Mouse (Mus musculus) right cerebral cortex, adult 2 months (tissue): ENCODE results near the gene Gm16181.
"Not testable (repeated sequence)": the region's sequence is repeated elsewhere in the genome, so short reads cannot be mapped to it uniquely, and the experiment has no call there.

Source experiments
- DNase-seq, 2 experiments: peaks; one replicate each; pipeline ENCODE4 v3.0.0; 2021 to 2022; ENCODE audit warnings: low spot score in 2 of 2

Gene Gm16181

GRCm38 (mm10) chr17:35232043-35232442, 11.4 kb downstream of the Gm16181 start:
- peak; percentile 91 to 93 for DNase-seq

DNA sequence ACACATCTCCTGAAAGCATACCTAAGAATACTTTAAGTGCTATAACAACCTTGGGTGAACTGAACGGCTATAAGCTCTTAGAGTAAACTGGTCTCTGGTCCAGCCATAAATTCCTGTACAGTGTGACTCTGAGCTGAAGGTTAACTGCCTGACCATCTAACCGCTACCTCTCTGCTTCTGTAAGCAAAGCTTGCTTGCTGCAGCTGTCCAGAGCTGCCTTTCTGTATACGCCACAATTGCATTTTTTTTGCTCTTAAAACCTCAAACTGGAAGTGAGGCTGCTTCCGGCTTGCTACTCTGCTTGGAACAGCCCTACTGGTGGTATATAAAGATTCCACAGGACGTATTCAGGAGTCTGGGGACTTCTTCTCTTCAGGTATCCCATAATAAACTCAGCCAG, 12.0 kb downstream of the Gm16181 start:
- no peak for DNase-seq

DNA sequence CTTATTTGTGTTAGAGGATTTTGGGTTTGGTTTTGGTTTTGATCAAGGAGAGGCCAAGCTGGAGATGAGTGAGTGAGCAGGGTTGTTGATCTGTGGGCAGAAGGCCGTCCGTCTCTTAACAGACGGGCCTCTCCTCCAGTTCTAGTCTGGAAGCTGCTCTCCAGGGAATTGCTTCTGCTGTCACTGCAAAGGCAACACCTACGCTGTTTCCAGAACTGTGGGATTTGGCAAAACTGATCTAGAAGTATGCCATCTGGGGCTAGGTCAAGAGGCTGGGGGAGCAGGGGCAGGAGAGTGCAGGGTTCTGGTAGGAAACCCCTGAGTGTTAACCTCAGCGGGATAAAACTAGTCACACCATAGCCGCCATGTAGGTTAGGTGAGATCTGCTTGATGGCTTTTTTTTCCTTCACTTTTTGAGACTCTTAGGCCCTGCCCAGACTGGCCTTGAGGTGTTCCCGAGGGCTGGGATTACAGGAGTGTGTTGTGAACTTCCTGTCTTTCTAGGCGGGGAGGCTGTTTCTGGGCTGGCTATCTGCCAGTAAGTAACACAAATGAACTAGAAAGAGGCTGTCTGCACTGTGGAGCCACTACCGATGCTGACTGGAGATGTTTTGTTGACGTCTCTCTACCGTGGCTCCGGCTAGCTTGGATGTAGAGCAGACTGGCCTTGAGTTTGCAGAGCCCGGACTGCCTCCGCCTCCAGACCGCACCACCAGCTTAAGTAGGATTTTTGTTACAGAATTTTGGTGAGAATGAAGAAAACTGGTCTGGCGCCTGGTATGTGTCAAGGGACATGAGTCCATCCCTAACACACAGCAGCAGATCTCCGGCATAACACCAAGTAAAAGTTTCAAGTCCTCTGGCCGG, 12.7 kb downstream of the Gm16181 start, which contains the start of gene Atp6v1g2:
Gene Atp6v1g2 (plus strand): TSS at position 547 of the 867 bp plus-strand sequence.
- DNase-seq = no peak

DNA sequence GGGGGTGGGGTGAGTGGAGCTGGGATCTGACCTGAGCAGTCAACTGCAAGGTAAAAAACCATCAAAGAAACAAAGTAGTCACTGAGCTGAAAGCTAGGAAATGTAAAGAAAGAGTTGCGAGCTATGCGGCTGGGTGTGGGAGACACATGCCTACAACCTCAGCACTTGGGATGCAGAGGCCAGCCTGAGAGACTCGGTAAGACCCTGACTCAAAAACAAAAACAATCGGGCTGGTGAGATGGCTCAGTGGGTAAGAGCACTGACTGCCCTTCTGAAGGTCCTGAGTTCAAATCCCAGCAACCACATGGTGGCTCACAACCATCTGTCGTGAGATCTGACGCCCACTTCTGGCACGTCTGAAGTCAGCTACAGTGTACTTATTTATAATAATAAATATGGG, 13.5 kb downstream of the Gm16181 start:
- not testable (repeated sequence) for DNase-seq

DNA sequence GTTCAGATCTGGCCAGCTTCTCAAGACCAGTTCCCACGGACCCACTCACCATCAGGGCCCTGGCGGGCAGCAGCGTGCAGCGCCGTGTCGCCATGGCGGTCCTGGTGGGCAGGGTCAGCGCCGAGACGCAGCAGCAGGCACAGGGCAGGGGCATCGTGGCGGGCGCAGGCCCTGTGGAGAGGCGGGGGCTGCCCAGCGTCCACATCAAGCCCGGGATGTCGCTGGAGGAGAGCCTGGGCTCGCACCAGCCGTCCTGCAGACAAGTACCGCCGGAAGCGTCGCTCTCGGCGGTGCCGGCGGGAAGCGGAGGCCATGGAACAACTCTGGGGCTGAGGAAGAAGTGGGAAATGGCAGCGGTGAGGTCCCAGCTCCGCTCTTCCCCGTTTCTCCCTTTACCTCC, 14.3 kb downstream of the Gm16181 start:
- no peak for DNase-seq

DNA sequence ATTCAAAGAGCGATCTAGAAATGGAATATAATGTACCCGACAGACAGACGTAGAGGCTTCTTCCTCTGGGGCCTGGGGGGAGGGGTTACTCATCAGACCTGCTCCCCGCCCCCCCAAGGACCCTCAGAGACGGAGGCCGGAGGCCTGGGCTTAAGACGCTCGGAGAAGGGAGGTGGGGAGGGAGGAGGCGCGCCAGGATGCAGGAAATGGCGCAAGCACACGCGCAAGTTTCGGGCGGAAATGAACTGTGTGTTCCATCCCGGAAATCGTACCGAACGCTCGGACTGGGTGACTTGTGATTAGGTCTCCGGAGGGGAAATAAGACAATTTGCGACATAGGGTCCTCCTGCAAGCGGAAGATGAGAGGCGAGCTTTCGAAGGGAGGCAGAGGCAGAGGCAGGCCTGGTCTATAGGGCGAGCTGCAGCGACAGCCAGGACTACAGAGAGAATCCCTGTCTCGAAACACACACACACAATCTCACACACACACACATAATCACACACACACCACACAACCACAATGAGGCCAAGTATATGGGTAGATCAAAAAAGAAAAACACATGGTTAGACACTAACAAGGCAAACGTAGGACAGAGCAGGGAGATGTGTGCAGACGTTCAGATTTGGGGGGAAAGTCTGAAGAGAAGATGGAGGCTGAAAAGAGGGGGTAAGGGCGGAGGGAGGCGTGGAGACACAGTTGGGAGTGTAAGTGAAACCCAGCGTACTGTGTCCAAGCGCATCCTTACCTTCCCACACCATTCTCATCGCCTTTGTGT, 15.2 kb downstream of the Gm16181 start, which contains the start of gene Nfkbil1:
Gene Nfkbil1 (minus strand): TSS at position 179 of the 776 bp plus-strand sequence.
- DNase-seq = peak; percentile 93 to 94

GRCm38 (mm10) chr17:35236390-35236746, 15.7 kb downstream of the Gm16181 start:
- DNase-seq = peak; percentile 99 to 100

DNA sequence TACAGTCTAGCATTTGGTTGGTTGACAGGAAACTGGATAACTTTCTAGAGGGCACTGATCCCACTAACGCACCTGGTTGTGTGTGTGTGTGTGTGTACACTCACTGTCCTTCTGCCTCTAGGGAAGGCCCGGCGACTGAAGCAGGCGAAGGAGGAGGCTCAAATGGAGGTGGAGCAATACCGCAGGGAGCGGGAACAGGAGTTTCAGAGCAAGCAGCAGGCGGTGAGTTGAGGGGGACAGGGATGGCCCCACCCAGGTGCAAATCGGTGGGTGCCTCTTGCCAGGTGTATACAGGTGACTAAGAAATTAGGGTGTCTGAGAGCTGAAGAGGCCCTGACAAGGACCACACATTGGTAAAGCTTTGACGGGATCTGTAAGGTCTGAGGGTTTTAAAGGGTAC, 16.4 kb downstream of the Gm16181 start:
- no peak for DNase-seq

GRCm38 (mm10) chr17:35237504-35237903, 16.9 kb downstream of the Gm16181 start:
- DNase-seq = no peak

DNA sequence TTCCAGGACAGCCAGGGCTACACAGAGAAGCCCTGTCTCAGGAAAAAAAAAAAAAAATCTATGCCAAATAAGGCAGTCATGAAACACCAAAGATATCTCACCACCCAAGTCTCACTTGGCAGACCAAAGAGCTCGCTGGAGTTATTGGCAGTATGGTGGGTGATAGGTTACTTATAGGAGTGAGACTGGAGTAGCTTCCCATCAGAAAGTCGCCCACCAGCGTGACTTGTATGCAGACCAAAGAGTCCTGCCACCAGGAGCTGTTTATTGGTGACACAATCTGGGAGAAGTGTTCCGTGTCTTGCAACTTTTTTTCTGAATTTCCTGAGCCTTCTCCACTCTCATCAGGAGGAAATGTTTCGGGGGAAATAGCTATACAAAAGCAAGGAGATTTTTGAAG, 19.1 kb downstream of the Gm16181 start:
- no peak for DNase-seq

GRCm38 (mm10) chr17:35240384-35241304, 20.0 kb downstream of the Gm16181 start:
- no peak for DNase-seq

- peak; percentile 95 to 96 for DNase-seq
Measured at GRCm38 (mm10) chr17:35241305-35242014, 20.8 kb downstream of the Gm16181 start, which contains the start of gene Ddx39b. TSS of gene Ddx39b (plus strand) at chr17:35241746.

DNA sequence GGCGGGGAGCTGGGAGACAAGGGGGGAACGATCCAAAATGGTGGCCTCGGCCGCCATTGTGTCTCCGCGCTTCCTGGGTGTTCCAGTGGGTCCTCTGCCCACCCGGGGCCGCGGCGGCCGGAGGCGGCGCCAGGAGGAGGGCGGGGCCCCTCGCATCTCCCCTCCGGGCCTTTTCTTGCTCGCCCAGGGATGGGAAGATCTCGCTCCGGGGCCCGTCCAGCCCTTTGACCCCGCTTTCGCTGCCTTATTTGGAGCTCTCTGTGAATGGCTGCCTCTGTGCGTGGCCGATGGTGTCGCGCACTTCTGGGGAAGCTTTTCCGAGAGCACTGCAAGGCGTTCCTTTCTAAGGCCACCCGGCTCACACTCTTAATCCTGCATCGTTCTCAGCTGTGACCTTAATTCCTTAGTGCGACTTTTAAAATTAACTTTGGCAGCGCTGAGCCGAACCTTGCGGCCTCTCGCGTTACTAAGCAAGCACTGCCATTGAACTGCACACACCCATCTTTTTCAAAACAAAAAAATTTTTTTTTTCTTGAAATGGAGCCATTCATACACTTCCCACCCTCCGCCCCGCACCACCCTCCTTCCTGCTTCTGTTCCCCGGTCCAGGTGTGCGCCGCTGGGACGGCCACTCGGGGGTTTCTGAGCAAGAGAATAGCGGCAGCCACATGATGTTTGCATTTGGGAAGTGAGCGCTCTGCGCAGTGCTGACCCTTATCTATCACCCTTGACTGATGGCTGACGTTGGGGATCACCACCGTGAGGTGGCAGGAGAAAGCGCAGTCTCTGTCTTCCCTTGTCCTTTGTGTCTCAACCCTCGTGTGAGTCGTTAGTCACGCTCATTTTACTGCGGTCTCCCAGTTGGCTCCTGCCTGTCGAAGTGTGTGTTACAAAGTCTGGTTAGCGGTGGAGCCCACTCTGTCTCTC, 21.6 kb downstream of the Gm16181 start:
- peak; percentile 53 to 69 for DNase-seq

GRCm38 (mm10) chr17:35243086-35243485, 22.5 kb downstream of the Gm16181 start:
- peak in 1 of 2 experiments; percentile 59 for DNase-seq

DNA sequence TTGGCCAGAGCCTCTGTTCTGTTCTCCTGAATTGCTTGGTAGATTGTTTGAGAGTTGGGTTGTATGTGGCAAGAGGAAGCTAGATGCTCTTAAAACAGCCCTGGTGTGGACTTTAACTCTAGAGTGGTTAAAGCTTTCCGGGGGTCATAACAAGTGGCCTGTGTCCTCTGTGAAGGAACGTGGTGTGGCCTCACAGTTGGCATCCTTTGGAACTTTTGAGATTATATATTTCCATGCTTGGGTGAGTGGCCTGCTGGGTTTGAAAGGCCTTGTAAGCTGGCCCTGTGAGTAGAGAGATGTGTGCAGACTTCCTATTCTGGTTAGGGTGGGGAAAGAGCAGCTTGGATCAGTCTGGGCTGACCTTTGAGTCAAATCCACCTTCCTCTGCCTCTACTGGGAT, 24.4 kb downstream of the Gm16181 start:
- DNase-seq = no peak

DNA sequence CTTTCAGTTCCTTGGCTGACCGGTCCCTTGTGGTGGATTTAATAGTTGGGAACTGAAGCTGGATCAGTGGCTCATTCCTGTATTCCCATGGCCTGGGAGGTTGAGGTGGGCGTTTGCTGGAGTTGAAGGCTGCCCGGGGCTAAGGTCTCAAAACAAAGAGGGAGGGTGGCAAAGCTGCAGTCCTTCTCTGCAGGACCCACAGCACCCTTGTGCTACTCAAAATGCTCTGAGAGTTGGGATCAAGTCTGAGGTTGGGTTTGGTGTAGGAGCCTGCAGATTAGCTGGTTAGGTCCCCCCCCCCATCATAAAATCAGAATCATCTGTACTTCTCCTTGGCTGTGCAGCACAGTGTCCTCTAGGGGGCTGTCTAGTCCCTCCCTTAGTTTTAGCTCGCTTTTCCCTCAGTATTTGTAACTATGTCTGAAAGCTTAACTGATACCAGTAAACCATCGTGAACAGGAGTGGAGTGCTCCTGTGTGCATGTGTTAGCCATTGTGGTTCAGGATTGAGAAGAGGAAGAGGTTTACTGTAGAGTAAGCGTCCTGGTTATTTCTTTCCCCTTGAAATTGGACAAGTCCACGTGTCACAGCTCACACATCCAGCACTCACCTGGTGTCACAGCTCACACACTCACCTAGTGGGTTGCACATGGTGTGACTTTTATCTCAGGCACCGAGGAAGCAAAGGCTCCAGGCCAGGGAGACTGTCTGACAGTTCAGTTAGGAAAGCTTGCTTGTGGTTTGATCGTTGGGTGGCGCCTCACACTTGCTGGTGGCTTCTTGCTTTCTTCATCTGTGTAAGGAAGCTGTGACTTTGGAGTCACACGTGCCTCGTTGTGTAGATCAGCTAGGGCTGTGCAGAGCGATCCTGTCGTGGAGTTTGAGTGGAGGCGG, 25.3 kb downstream of the Gm16181 start:
- DNase-seq = no peak

DNA sequence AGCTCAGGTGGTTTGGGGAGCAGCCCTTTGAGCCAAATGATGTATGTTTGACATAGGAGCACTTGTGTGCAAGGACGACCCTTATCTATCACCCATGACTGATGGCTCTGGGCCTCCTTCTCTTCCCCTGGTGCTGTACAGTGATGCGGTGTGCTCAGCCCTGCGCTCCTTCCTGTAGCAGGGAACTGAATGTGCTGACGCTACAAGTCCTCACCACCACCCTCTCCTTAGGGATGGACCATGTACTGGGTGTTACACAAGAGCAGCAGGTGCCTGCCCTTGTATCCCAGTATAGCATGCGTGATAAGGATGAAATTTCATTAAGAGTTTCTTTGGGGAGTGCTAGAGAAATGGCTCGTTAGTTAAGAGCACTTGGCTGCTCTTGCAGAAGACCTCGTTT, 26.5 kb downstream of the Gm16181 start:
- DNase-seq = no peak

DNA sequence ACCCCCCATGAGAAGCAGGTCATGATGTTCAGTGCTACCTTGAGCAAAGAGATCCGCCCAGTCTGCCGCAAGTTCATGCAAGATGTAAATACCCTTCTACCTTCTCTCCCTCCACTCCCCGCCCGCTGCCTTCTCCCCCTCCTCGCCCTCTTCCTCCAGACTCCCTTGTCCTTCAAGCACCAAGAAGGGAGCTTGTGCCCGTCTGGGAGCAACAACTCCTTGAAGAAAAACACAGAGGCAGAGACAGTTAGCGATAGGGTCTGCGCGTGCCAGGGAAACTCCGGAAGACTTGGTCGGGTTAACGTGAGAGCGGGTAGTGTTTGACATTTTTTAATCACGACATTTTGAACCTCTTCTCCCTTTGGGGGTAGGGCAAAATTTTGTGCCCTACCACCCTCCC, 28.4 kb downstream of the Gm16181 start:
- no peak for DNase-seq
